Mouse (Mus musculus): ENCODE measurements around the gene Bicral. TPM values are rescaled to one million over a fixed set of nuclear protein-coding genes. Genes with fewer than 3 reads are reported as not detected.

The Bicral gene
- polyA plus RNA-seq, 1 experiment from 2014 or later = 3.5 TPM

GRCm38 (mm10) chr17:46840304-46841010, 17.8 kb downstream of the Bicral start:
- H3K4me2 ChIP-seq (ENCODE audit: low read depth, low read length) = no peak overlapping the region
- no peaks in the 10 kb centered on the region for H3K9me3 ChIP-seq (replicated peaks; ENCODE audit: control insufficient read depth, low read length)
- no peak overlapping the region for H3K4me3 ChIP-seq (ENCODE audit: low read length)
- peaks cover 6% of the 10 kb centered on the region; the same call in 1 of the 2 replicates for H3K4me1 ChIP-seq (ENCODE audit: control insufficient read depth, insufficient read depth, low read length)
- no peaks in the 10 kb centered on the region for H3K36me3 ChIP-seq (ENCODE audit: control insufficient read depth, insufficient read depth)
- H3K9ac ChIP-seq (ENCODE audit: low read length) = no peak overlapping the region
- no peaks in the 10 kb centered on the region for H3K27me3 ChIP-seq (ENCODE audit: control insufficient read depth, insufficient read depth, low read length)
- H3K27ac ChIP-seq (ENCODE audit: low read length) = no peak overlapping the region
- no peak for ATAC-seq (replicated peaks; ENCODE audit: extremely low read depth, insufficient read depth, low FRiP score)
- 89% methylated on average over 10 of the region's 10 CpGs for WGBS

DNA sequence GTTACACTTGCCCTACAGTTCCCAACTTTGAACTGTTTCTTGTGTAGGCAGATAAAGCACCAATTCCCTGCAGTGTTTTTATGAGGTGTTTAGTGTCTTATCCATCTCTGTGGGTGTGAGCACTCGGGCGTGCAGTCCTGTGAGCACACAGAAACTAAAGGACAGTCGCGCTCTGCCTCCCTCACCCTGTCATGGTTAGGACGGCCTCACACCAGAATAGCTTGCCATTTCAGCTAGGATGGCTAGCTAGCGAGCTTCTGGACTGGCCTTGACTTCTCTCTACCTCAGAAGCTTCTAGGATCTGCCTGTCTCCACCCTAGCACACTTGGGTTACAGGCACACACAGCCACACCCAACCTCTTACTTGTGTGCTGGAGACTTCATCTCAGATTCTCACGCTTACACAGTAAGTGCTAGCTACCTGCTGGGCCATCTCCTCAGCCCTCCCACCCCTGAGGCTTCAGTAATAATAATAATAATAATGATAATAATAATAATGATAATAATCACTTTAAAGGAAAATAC, 19.8 kb downstream of the Bicral start:
- H3K9me3 ChIP-seq (replicated peaks; ENCODE audit: control insufficient read depth, low read length) = no peaks in the 10 kb centered on the region
- H3K4me1 ChIP-seq (ENCODE audit: control insufficient read depth, insufficient read depth, low read length) = no peaks in the 10 kb centered on the region
- H3K27ac ChIP-seq (ENCODE audit: low read length) = no peak overlapping the region
- no peak overlapping the region for H3K9ac ChIP-seq (ENCODE audit: low read length)
- no peak overlapping the region for H3K4me2 ChIP-seq (ENCODE audit: low read depth, low read length)
- H3K27me3 ChIP-seq (ENCODE audit: control insufficient read depth, insufficient read depth, low read length) = no peaks in the 10 kb centered on the region
- ATAC-seq (replicated peaks; ENCODE audit: extremely low read depth, insufficient read depth, low FRiP score) = no peak
- no peak overlapping the region for H3K4me3 ChIP-seq (ENCODE audit: low read length)
- H3K36me3 ChIP-seq (ENCODE audit: control insufficient read depth, insufficient read depth) = no peaks in the 10 kb centered on the region
- 82% methylated on average over 7 of the region's 7 CpGs for WGBS

GRCm38 (mm10) chr17:46837897-46838296, 20.4 kb downstream of the Bicral start:
- Histone ChIP-seq H3K9me3 (replicated peaks; ENCODE audit: control insufficient read depth, low read length) (no peaks in the 10 kb centered on the region), H3K4me2 (ENCODE audit: low read depth, low read length) (no peak overlapping the region), H3K27ac (ENCODE audit: low read length) (no peak overlapping the region), H3K4me3 (ENCODE audit: low read length) (no peak overlapping the region), H3K4me1 (ENCODE audit: control insufficient read depth, insufficient read depth, low read length) (no peaks in the 10 kb centered on the region), H3K27me3 (ENCODE audit: control insufficient read depth, insufficient read depth, low read length) (no peaks in the 10 kb centered on the region), H3K36me3 (ENCODE audit: control insufficient read depth, insufficient read depth) (no peaks in the 10 kb centered on the region), H3K9ac (ENCODE audit: low read length) (no peak overlapping the region)
- ATAC-seq (replicated peaks; ENCODE audit: extremely low read depth, insufficient read depth, low FRiP score) = no peak
- WGBS = 92% methylated on average over 2 of the region's 2 CpGs

DNA sequence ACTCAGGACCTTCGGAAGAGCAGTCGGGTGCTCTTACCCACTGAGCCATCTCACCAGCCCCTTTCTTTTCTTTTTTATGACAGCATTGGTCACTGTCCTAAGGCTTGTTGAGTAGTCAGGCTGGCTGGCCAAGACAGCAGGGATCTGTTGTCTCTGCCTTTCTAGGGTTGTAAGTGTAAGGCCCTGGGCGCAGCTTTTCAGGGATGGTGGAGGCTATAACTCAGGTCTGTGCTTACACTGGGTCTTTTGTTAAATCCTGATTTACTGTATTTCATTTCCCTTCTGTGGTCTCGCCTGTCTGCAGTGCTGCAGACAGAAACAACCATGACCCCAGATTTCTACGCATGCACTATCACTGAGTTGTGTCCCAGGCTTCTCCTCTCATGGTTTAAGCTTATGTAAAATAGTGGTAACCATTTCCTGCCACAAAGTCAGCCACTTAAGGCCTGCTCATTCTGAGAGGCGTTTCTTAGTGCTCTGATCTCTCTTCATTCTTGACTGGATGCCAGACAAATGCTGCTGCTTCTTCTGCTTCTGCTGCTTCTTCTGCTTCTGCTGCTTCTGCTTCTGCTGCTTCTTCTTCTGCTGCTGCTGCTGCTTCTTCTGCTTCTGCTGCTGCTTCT, 23.1 kb downstream of the Bicral start:
- WGBS = 81% methylated on average over 6 of the region's 6 CpGs
- no peaks in the 10 kb centered on the region for H3K4me1 ChIP-seq (ENCODE audit: control insufficient read depth, insufficient read depth, low read length)

DNA sequence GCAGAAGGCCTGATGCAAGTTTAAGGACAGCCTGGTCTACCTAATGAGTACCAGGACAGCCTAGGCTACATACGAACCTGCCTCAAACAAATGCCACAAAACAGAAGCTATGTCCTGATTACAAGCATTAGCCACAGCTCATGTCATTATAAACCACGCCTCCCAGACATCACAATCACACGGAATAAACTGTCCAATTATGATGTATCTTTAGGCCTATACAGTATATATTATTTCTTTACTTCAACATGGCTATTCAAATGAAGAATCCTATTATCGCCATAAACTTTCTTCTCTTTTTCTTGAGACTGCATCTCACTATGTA, 25.3 kb downstream of the Bicral start:
- 85% methylated on average over 4 of the region's 4 CpGs for WGBS
- Histone ChIP-seq H3K36me3 (ENCODE audit: control insufficient read depth, insufficient read depth) (peaks cover 12% of the 10 kb centered on the region), H3K4me1 (ENCODE audit: control insufficient read depth, insufficient read depth, low read length) (no peaks in the 10 kb centered on the region), H3K4me2 (ENCODE audit: low read depth, low read length) (no peak overlapping the region), H3K4me3 (ENCODE audit: low read length) (no peak overlapping the region), H3K9me3 (replicated peaks; ENCODE audit: control insufficient read depth, low read length) (no peaks in the 10 kb centered on the region), H3K27ac (ENCODE audit: low read length) (no peak overlapping the region), H3K27me3 (ENCODE audit: control insufficient read depth, insufficient read depth, low read length) (no peaks in the 10 kb centered on the region), H3K9ac (ENCODE audit: low read length) (no peak overlapping the region)
- ATAC-seq (replicated peaks; ENCODE audit: extremely low read depth, insufficient read depth, low FRiP score) = no peak

More for the DNA sequence above, 23.1 kb downstream of the Bicral start:
- no peak overlapping the region for H3K27ac ChIP-seq (ENCODE audit: low read length)
- no peaks in the 10 kb centered on the region for H3K27me3 ChIP-seq (ENCODE audit: control insufficient read depth, insufficient read depth, low read length)
- no peak overlapping the region for H3K4me2 ChIP-seq (ENCODE audit: low read depth, low read length)
- no peak for ATAC-seq (replicated peaks; ENCODE audit: extremely low read depth, insufficient read depth, low FRiP score)
- no peaks in the 10 kb centered on the region for H3K9me3 ChIP-seq (replicated peaks; ENCODE audit: control insufficient read depth, low read length)
- H3K4me3 ChIP-seq (ENCODE audit: low read length) = no peak overlapping the region
- no peaks in the 10 kb centered on the region for H3K36me3 ChIP-seq (ENCODE audit: control insufficient read depth, insufficient read depth)
- no peak overlapping the region for H3K9ac ChIP-seq (ENCODE audit: low read length)

- H3K27ac ChIP-seq (ENCODE audit: low read length) = no peak overlapping the region
- peaks cover 13% of the 10 kb centered on the region for H3K36me3 ChIP-seq (ENCODE audit: control insufficient read depth, insufficient read depth)
- WGBS = 67% methylated on average over 11 of the region's 11 CpGs
- H3K4me2 ChIP-seq (ENCODE audit: low read depth, low read length) = no peak overlapping the region
- ATAC-seq (replicated peaks; ENCODE audit: extremely low read depth, insufficient read depth, low FRiP score) = no peak
- H3K9ac ChIP-seq (ENCODE audit: low read length) = no peak overlapping the region
- no peaks in the 10 kb centered on the region for H3K27me3 ChIP-seq (ENCODE audit: control insufficient read depth, insufficient read depth, low read length)
- H3K4me3 ChIP-seq (ENCODE audit: low read length) = no peak overlapping the region
- H3K9me3 ChIP-seq (replicated peaks; ENCODE audit: control insufficient read depth, low read length) = no peaks in the 10 kb centered on the region
- no peaks in the 10 kb centered on the region for H3K4me1 ChIP-seq (ENCODE audit: control insufficient read depth, insufficient read depth, low read length)
Measured at GRCm38 (mm10) chr17:46832101-46832980, 25.9 kb downstream of the Bicral start.

- 79% methylated on average over 11 of the region's 11 CpGs for WGBS
Measured at GRCm38 (mm10) chr17:46829856-46830535, 28.3 kb downstream of the Bicral start.

GRCm38 (mm10) chr17:46828935-46829334, 29.3 kb downstream of the Bicral start:
- no peaks in the 10 kb centered on the region for H3K9me3 ChIP-seq (replicated peaks; ENCODE audit: control insufficient read depth, low read length)
- H3K27ac ChIP-seq (ENCODE audit: low read length) = no peak overlapping the region; the same call in 1 of the 2 replicates
- no peak overlapping the region for H3K4me3 ChIP-seq (ENCODE audit: low read length)
- H3K36me3 ChIP-seq (ENCODE audit: control insufficient read depth, insufficient read depth) = peaks cover 38% of the 10 kb centered on the region
- H3K27me3 ChIP-seq (ENCODE audit: control insufficient read depth, insufficient read depth, low read length) = no peaks in the 10 kb centered on the region
- no peak overlapping the region for H3K4me2 ChIP-seq (ENCODE audit: low read depth, low read length)
- H3K9ac ChIP-seq (ENCODE audit: low read length) = no peak overlapping the region
- 80% methylated on average over 3 of the region's 3 CpGs for WGBS
- H3K4me1 ChIP-seq (ENCODE audit: control insufficient read depth, insufficient read depth, low read length) = no peaks in the 10 kb centered on the region
- no peak for ATAC-seq (replicated peaks; ENCODE audit: extremely low read depth, insufficient read depth, low FRiP score)

More at GRCm38 (mm10) chr17:46829856-46830535, 28.3 kb downstream of the Bicral start:
- no peak overlapping the region for H3K4me2 ChIP-seq (ENCODE audit: low read depth, low read length)
- H3K36me3 ChIP-seq (ENCODE audit: control insufficient read depth, insufficient read depth) = peaks cover 27% of the 10 kb centered on the region
- H3K4me3 ChIP-seq (ENCODE audit: low read length) = no peak overlapping the region
- no peaks in the 10 kb centered on the region for H3K9me3 ChIP-seq (replicated peaks; ENCODE audit: control insufficient read depth, low read length)
- ATAC-seq (replicated peaks; ENCODE audit: extremely low read depth, insufficient read depth, low FRiP score) = no peak
- peak overlapping the region; percentile 29; the same call in 1 of the 2 replicates for H3K27ac ChIP-seq (ENCODE audit: low read length)
- no peak overlapping the region for H3K9ac ChIP-seq (ENCODE audit: low read length)
- H3K27me3 ChIP-seq (ENCODE audit: control insufficient read depth, insufficient read depth, low read length) = no peaks in the 10 kb centered on the region
- H3K4me1 ChIP-seq (ENCODE audit: control insufficient read depth, insufficient read depth, low read length) = no peaks in the 10 kb centered on the region

All from heart, embryonic 16.5 days (tissue).